Mouse (Mus musculus) heart, postnatal 0 days (tissue): Measurements from ENCODE around the gene Fsd1. TPM values are rescaled to one million over a fixed set of nuclear protein-coding genes. Genes with fewer than 3 reads are reported as not detected.

Source experiments
- ATAC-seq: fragments of 200-750 bp; cut with Nextera tagmentation; 2 replicates; pipeline ENCODE4 v1.8.0; 2017; ENCODE audit warnings: low read depth, moderate number of reproducible peaks, moderate library complexity; ENCODE audit not compliant: insufficient read depth
- DNase-seq: peaks from one replicate; pipeline ENCODE4 v3.0.0-alpha.2; 2016; ENCODE audit warnings: low spot score
- H3K27ac ChIP-seq: fragments of 300-500 bp; sonication (generic); 2 replicates; pipeline ENCODE4 v1.5.1; 2014; ENCODE audit warnings: low read depth, mild to moderate bottlenecking
- H3K27me3 ChIP-seq: fragments of 300-500 bp; sonication (generic); 2 replicates; pipeline ENCODE4 v1.6.1; 2014; ENCODE audit warnings: low read length, mixed read lengths; ENCODE audit not compliant: control insufficient read depth, insufficient read depth
- H3K36me3 ChIP-seq: fragments of 300-500 bp; sonication (generic); replicated peaks from 2 replicates; pipeline ENCODE4 v1.6.1; 2014; ENCODE audit warnings: low read length, mixed read lengths; ENCODE audit not compliant: control insufficient read depth, insufficient read depth
- H3K4me1 ChIP-seq: fragments of 300-500 bp; sonication (generic); 2 replicates; pipeline ENCODE4 v1.6.1; 2014; ENCODE audit warnings: antibody characterized with exemption; ENCODE audit not compliant: control insufficient read depth, insufficient read depth
- H3K4me2 ChIP-seq: fragments of 300-500 bp; sonication (generic); 2 replicates; pipeline ENCODE4 v1.6.1; 2014; ENCODE audit warnings: low read depth, mild to moderate bottlenecking, low read length, moderate library complexity
- H3K4me3 ChIP-seq: fragments of 300-500 bp; sonication (generic); 2 replicates; pipeline ENCODE4 v1.5.1; 2014; ENCODE audit warnings: low read depth, low read length
- H3K9ac ChIP-seq: fragments of 300-500 bp; sonication (generic); replicated peaks from 2 replicates; pipeline ENCODE4 v1.6.1; 2014; ENCODE audit warnings: low read depth, low read length, mixed read lengths
- H3K9me3 ChIP-seq: fragments of 300-500 bp; sonication (generic); replicated peaks from 2 replicates; pipeline ENCODE4 v1.6.1; 2016; ENCODE audit warnings: low read length; ENCODE audit not compliant: control insufficient read depth
- CTCF ChIP-seq: IDR thresholded peaks from 2 replicates; pipeline ENCODE4 v1.5.1; 2016; ENCODE audit warnings: antibody characterized with exemption, control low read depth, low read depth
- EP300 ChIP-seq: IDR thresholded peaks from 2 replicates; pipeline ENCODE4 v1.6.1; 2016; ENCODE audit warnings: antibody characterized with exemption, low read depth
- WGBS: fragments of 180-500 bp; shearing (Covaris S2); extraction: QIAGEN DNeasy Blood & Tissue Kit; methylation state at CpG from one replicate; pipeline ENCODE4 v1.1.7; 2014; 5-methylcytosine and 5-hydroxymethylcytosine counted together
- polyA plus RNA-seq: library from polyadenylated mRNA; unstranded; fragments of >200 nt; fragmentation: Nextera tagmentation; extraction: Ambion mirVana; gene quantifications from 2 replicates; pipeline ENCODE4 v1.2.1, GENCODE M21; 2015
- total RNA-seq: library from RNA; depleted of rRNA; stranded (reverse); fragments of >200 nt; gene quantifications from 2 replicates; pipeline ENCODE4 v1.2.3, GENCODE M21; 2014; ENCODE audit warnings: low replicate concordance

Fsd1 gene
- total and polyA plus RNA-seq, 2 experiments from 2014 or later: 0.26 TPM; not detected in 1

GRCm38 (mm10) chr17:56007444-56008355 is 21.4 kb downstream of the Fsd1 start:
- peak; percentile 36 for DNase-seq
- ATAC-seq: no peak; the same call in 1 of the 2 replicates
- Histone ChIP-seq H3K4me1 (peaks cover 16% of the 10 kb centered on the region), H3K36me3 (peaks cover 16% of the 10 kb centered on the region), H3K9ac (no peak overlapping the region), H3K9me3 (no peaks in the 10 kb centered on the region), H3K4me2 (peak overlapping the region; percentile 98), H3K27ac (peak overlapping the region; percentile 81), H3K4me3 (no peak overlapping the region), H3K27me3 (no peaks in the 10 kb centered on the region)
- WGBS: 24% methylated on average over 13 of the region's 14 CpGs
- TF ChIP-seq EP300 (no peak), CTCF (no peak)

GRCm38 (mm10) chr17:56008356-56009087 is 22.2 kb downstream of the Fsd1 start:
- TF ChIP-seq CTCF: no peak
- no peak for TF ChIP-seq EP300
- peaks cover 21% of the 10 kb centered on the region for H3K36me3 ChIP-seq
- no peaks in the 10 kb centered on the region for H3K27me3 ChIP-seq
- peak overlapping the region; percentile 81 for H3K27ac ChIP-seq
- peak; percentile 95 for DNase-seq
- peak overlapping the region; percentile 98 for H3K4me2 ChIP-seq
- H3K4me1 ChIP-seq: peaks cover 16% of the 10 kb centered on the region
- WGBS: 2% methylated on average over 21 of the region's 21 CpGs
- H3K9ac ChIP-seq: peak overlapping the region; percentile 60
- H3K9me3 ChIP-seq: no peaks in the 10 kb centered on the region
- H3K4me3 ChIP-seq: peak overlapping the region; percentile 91
- ATAC-seq: peak; percentile 92

- WGBS: 1% methylated on average over 58 of the region's 62 CpGs
- Histone ChIP-seq H3K36me3 (peaks cover 23% of the 10 kb centered on the region), H3K27me3 (no peaks in the 10 kb centered on the region), H3K4me3 (peak overlapping the region; percentile 91), H3K4me2 (peak overlapping the region; percentile 98), H3K27ac (peak overlapping the region; percentile 81), H3K4me1 (peaks cover 16% of the 10 kb centered on the region), H3K9me3 (no peaks in the 10 kb centered on the region), H3K9ac (peak overlapping the region; percentile 60)
- DNase-seq (peak; percentile 94), ATAC-seq (peak; percentile 90)
- no peak; the same call in 1 of the 2 replicates for TF ChIP-seq EP300
- TF ChIP-seq CTCF: peak; percentile 17; the same call in 1 of the 2 replicates
Measured at GRCm38 (mm10) chr17:56009088-56009961, 23.0 kb downstream of the Fsd1 start.

- no peaks in the 10 kb centered on the region for H3K27me3 ChIP-seq
- no peaks in the 10 kb centered on the region for H3K9me3 ChIP-seq
- 52% methylated on average over 2 of the region's 2 CpGs for WGBS
- H3K4me1 ChIP-seq: peaks cover 16% of the 10 kb centered on the region
- peak overlapping the region; percentile 60; the same call in 1 of the 2 replicates for H3K9ac ChIP-seq
- TF ChIP-seq CTCF (no peak), EP300 (no peak)
- H3K36me3 ChIP-seq: peaks cover 26% of the 10 kb centered on the region
- peak overlapping the region; percentile 91 for H3K4me3 ChIP-seq
- DNase-seq (no peak), ATAC-seq (no peak)
- H3K27ac ChIP-seq: no peak overlapping the region
- H3K4me2 ChIP-seq: peak overlapping the region; percentile 98
Measured at GRCm38 (mm10) chr17:56009962-56010240, 23.6 kb downstream of the Fsd1 start.

GRCm38 (mm10) chr17:56010255-56010654 is 23.9 kb downstream of the Fsd1 start:
- Histone ChIP-seq H3K36me3 (peaks cover 29% of the 10 kb centered on the region), H3K9ac (no peak overlapping the region), H3K9me3 (no peaks in the 10 kb centered on the region), H3K4me3 (peak overlapping the region; percentile 91), H3K4me2 (peak overlapping the region; percentile 98; the same call in 1 of the 2 replicates), H3K27me3 (no peaks in the 10 kb centered on the region), H3K27ac (no peak overlapping the region), H3K4me1 (peaks cover 16% of the 10 kb centered on the region)
- TF ChIP-seq EP300 (no peak), CTCF (no peak)
- ATAC-seq (no peak), DNase-seq (no peak)
- 62% methylated on average over 14 of the region's 14 CpGs for WGBS
